Mouse (Mus musculus): ENCODE measurements at regions not wholly inside any gene's neighbourhood (a gene's known extent, or its start where the extent isn't known, plus 50 kb on each side); places are given as distances from the start of the nearest gene placed in this dataset.

GRCm38 (mm10) chr15:24419736-24420135 is 993.8 kb downstream of the Basp1 start:
- TF ChIP-seq EP300 (IDR thresholded peaks at IDR 0.05; ENCODE audit: low read depth) (no peak), CTCF (IDR thresholded peaks at IDR 0.05; ENCODE audit: low read depth) (no peak)

Data from heart, postnatal 0 days (tissue).